Mouse (Mus musculus) myocyte (in vitro differentiated cells): Measurements from ENCODE around the gene Tagln.

Source experiments
- MYOG ChIP-seq, 3 experiments: IDR thresholded peaks; one replicate each; pipeline ENCODE4 v1.6.1; 2011; ENCODE audit warnings: control low read depth in 2 of 3, low read depth in 2 of 3, mild to moderate bottlenecking in 2 of 3; ENCODE audit not compliant: insufficient read length in 2 of 3, control insufficient read depth in 1 of 3, insufficient read depth in 1 of 3
- POLR2A ChIP-seq: IDR thresholded peaks from one replicate; pipeline ENCODE4 v1.6.1; 2011; ENCODE audit warnings: low read depth, mild to moderate bottlenecking, control low read depth, moderate library complexity; ENCODE audit not compliant: insufficient read length

- TF ChIP-seq POLR2A = no peak
- no peak for TF ChIP-seq MYOG (IDR thresholded peaks at IDR 0.05; ENCODE audit: control insufficient read depth in 1 of 3, insufficient read depth in 1 of 3, insufficient read length in 2 of 3, low read depth in 2 of 3)
Observed at GRCm38 (mm10) chr9:45963577-45963976, 27.7 kb upstream of the Tagln start.
